Mouse (Mus musculus): Measurements from ENCODE around the gene 2410131K14Rik.

- TF ChIP-seq POLR2A (IDR thresholded peaks at IDR 0.05; ENCODE audit: control insufficient read depth, extremely low read depth, insufficient read depth, low read length, poor library complexity), result no peak
- TF ChIP-seq CTCF (IDR thresholded peaks at IDR 0.05; ENCODE audit: borderline replicate concordance, control insufficient read depth, extremely low read depth, insufficient read depth, low read length, poor library complexity), result no peak
Measured at GRCm38 (mm10) chr5:118273446-118273845, 28.4 kb downstream of the 2410131K14Rik start.

Data from thymus, adult 2 months (tissue).